Mouse (Mus musculus) lung, postnatal 36 days (tissue): ENCODE data around the gene Mansc1.
A peak's percentile ranks its signal among the peaks of the same experiment; 100 is the strongest.
"Not testable (repeated sequence)": the region's sequence is repeated elsewhere in the genome, so short reads cannot be mapped to it uniquely, and the experiment has no call there.

Experiments used
- DNase-seq: peaks from one replicate; pipeline ENCODE4 v3.0.0; 2022; ENCODE audit warnings: mixed read lengths

The Mansc1 gene

DNA sequence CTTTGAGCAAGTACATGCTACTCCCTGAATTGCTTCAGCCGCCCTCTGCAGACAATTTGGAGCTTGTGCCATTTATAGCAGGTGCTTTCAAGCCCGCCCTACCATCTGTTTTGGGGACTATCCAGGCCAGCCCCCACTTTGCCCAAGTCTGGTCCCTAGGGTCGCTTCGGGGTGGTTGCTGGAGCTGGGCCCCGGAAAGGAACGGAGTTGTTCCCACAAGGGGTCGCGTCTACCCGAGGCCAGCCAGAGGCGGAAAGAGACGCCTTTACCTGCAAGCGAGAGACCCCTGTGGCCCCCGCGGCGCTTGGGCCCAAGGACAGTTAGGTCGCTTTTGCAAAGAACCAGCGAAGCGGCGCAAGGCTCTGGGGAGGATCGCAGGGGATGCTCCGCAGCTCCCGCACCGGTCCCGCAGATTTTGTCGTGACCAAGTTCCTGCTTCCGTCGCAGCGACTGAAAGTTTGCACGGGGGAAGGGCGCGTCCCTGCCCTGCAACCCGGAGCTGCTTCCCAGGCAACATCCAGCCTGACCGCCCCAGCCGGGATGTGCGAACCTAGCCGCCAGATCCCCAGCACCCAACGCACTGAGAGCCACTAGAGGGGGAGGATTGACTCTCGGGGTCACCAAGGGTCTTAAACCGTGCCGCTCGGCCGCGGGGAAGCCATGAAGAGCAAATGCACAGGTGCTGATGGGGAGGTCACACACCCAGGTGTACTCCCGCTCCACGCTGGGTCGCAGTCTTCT is at the start of gene Mansc1:
TSS of gene Mansc1 (minus strand) at position 542 of the 741 bp plus-strand sequence.
- DNase-seq = peak; percentile 61

- DNase-seq = not testable (repeated sequence)
Observed at GRCm38 (mm10) chr6:134679330-134679729, 47.0 kb upstream of the Mansc1 start.

DNA sequence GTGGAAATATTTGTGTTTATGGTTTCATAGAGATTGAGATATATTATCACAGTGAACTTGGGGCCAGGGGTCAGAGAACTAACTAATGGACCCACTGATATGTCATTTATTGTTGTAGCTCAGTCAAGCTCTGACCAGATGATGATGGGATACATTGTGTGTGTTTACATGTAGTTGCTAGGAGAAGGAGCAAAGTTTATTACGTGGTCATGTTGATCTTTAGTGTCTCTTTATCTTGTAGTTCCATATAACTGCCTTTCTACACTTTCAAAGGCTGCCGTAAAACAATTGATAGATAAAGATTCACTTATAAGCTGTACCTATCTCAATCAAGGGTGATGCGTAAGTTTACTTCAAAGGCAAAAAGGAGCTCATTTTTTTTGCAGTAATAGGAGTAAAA is 45.7 kb upstream of the Mansc1 start:
- no peak for DNase-seq

DNA sequence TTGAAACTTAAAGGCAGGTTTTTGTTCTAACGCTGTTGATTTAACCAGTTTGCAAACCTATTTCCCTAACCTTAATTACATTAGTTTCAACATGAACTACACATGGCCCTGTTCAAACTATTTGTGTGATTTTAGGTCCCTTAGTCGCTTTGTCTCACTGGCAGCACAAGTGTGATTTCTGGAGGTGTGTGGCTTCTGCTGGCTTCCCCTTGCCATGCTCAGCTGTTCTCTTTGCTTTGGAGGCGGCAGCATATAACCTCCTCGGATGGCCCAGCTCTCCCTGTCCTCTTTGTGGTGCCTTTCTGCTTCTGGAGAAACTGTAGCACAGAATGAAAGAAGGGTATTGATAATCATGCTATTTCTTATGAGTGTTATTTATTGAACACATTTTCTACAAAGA is 45.2 kb upstream of the Mansc1 start:
- DNase-seq = no peak

- peak; percentile 58 for DNase-seq
Observed at GRCm38 (mm10) chr6:134673712-134674111, 41.4 kb upstream of the Mansc1 start.

- DNase-seq = peak; percentile 39
Observed at GRCm38 (mm10) chr6:134670881-134671411, 38.7 kb upstream of the Mansc1 start.

- DNase-seq = peak; percentile 5
Observed at GRCm38 (mm10) chr6:134669179-134669865, 37.0 kb upstream of the Mansc1 start.

GRCm38 (mm10) chr6:134668519-134668918 is 36.2 kb upstream of the Mansc1 start:
- no peak for DNase-seq

DNA sequence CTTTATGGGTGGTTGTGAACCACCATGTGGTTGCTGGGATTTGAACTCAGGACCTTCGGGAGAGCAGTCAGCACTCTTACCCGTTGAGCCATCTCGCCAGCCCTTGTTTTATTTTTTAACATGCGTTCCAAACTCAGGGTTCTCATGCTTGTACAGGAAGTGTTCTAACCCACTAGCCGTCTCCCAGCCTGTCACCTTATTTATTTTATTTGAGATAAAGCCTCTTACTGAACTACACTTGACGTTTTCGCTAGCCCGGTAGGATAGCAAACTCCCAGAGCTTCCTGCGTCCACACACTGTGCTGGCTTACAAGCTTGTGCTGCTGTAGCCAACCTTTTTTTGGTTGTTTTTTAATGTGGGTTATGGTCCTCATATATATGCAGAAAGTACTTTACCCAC is 33.5 kb upstream of the Mansc1 start:
- DNase-seq = peak; percentile 28

- DNase-seq = no peak
Observed at GRCm38 (mm10) chr6:134664573-134664972, 32.3 kb upstream of the Mansc1 start.

GRCm38 (mm10) chr6:134660714-134661406 is 28.6 kb upstream of the Mansc1 start:
- no peak for DNase-seq

DNA sequence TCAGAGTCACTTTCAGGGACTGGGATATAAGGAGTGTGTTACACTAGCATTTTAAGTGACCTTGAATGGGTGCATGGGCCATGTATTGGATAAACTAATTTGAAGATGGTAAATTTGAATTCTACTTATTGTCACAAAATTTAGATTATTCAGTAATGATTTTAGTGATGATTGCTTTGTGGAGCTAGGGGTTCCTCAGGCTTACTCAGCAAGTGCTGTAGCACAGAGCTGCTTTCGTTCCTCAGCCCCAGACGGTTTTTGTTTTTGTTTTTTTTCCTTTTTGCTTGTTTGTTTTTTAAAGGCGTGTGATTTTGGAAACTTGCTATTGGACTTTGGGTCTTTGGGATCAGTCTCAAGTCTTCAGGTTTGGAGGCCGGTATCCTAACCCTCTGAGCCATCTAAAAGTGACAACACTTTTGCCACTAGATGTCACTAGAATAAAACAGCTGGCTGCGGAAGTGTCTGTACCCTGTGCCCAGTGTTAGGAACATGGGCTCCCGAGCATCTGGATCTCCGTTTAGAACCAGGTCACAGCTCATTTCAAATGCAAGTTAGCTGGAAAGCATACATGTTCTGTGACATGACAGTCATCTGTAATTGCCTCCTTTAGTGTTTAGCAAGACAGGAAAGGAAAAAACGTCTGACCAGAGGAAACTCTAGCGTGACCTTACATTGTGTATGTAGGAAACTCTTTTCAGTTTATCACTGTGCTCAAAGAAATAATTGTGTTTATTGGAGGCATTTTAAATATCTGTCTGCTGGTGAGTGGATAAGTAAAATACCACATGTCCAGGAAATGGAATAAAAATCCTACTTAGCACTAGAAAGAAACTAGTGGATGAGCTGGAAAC is 27.0 kb upstream of the Mansc1 start:
- DNase-seq = peak; percentile 80

GRCm38 (mm10) chr6:134656527-134656926 is 24.2 kb upstream of the Mansc1 start:
- DNase-seq = no peak

- no peak for DNase-seq
Observed at GRCm38 (mm10) chr6:134648356-134648755, 16.1 kb upstream of the Mansc1 start.

DNA sequence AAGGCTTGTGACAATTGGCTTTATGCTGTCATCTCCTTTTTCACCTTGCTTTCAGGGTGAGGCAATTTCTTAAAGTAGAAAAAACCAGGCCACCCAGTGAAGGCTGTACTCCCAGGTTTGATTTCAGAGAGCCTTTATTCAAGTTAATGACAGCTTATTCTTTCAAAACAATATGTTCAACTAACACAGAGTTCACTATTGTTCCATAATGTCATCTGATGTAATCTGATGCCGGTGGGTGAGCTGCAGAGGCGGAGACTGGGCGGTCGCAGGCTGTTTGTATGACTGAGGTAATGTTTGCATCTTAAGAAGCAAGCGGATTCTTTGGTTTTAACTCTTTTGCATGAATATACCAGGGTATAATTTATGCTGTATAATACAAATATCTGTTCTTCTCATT is 15.3 kb upstream of the Mansc1 start:
- DNase-seq = peak; percentile 27

DNA sequence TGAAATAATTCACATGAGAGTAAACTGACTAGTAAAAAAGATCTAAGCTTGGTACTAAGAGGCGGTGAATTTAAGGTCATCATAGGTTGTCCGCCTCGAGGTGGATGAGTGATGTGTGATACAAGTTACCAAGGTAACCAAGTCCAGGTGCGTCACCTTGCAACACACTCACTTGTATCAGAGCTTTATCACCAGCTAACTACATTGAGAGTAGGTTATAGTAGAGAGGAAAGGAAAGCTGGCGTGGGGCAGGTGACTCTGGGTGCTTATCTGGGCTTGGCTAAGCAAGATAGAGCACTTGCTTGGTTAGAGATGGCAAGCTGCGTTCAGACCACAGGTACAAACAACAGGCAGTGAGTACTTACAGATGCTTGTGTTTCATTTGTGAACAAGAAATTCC is 14.5 kb upstream of the Mansc1 start:
- DNase-seq = no peak

DNA sequence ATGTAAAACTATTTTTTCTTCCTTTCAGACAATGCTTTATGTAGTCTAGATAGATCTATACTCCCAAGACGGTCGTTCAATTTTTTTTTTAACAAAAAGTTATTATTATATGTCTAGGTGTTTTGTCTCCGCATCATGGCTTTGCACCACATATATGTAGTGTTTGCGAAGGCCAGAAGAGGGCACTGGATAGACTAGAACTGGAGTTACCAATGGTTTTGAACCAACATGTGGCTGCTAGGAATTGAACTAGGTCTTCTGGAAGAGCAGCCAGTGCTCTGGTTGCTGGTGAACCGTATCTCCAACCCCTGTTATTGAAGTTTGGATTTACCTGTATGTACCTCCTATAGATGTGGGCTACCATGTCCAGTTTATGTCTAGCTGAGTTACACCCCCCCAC is 11.0 kb upstream of the Mansc1 start:
- peak; percentile 26 for DNase-seq

DNA sequence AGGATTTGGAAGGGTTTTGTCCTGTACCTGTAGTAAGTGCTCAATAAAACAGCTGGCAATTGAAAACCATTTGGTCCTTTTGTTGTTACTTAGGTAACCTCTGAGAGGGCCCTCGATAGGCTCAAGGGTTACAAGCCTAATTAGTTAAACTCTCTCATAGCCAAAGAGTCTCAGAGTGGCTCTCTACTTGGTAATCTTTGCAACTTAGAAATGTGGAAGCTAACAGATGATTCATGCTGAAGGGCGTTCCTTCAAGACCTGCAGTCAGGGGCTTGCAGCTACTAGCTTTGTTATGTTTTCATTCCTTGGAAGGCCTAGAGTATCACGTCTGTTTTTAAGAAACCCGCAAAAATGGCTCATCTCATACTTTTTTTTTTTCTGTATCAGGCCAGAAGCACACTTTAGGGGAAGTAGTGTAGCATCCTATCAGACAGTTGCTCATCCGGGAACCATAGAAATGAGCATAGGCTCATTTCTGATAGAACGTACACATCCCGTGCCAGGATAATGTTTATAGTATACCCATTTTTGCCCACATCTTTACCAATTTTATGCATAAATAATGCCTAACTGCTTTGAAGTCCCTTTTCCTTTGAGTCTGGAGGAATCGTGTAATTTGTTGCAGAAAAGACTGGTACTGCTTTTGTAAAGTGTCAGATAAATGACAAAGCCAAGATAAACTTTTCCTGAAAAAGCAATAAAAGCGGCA is 9.6 kb upstream of the Mansc1 start:
- DNase-seq = peak; percentile 70

GRCm38 (mm10) chr6:134640485-134641475 is 8.5 kb upstream of the Mansc1 start:
- DNase-seq = peak; percentile 96

DNA sequence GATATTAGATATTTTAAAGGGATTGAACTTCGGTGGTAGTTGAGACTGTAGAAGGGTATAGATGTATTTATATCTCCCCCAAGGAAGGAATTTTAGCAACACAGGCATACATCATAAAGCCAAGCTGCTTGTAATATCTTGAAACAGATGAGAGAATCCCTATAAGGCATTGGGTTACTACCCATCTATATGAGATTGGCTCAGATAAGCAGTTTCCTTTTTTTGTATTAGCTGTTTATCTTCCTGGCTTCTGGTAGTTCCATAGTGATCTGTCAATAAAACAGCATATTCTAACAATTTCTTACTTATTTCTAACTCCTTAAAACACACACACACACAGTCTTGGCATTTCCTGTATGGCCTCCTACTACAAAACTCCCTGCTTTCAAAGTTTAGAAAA is 7.6 kb upstream of the Mansc1 start:
- DNase-seq = no peak

DNA sequence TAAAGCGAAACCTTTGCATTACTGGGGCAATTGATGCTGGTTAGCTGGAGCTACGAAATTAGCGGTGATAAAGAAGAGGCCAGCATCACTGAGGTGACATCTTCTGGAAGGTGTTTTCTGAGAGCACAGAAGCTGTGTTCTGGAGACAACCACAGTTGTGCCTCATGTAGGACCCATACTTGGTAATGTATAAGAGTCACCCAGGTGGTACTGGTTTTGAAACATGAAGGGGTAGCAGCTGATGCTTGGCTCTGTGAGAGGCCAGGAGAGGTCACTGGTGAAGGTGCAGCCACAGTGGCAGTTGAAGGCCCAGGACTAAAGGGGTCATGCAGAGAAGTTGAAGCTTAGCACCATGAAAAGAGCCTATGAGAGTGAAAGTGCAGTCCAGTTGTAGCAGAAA is 6.9 kb upstream of the Mansc1 start, which contains the start of gene Borcs5:
TSS of gene Borcs5 (plus strand) at position 301 of the 400 bp plus-strand sequence.
- no peak for DNase-seq
